Mouse (Mus musculus) thymus, adult 2 months (tissue): Measurements from ENCODE around the gene Tfb1m. TPM values are rescaled to one million over a fixed set of nuclear protein-coding genes. Genes with fewer than 3 reads are reported as not detected.

Experiments used
- DNase-seq: peaks from one replicate; pipeline ENCODE4 v3.0.0; 2021
- H3K27ac ChIP-seq: fragments of 200-500 bp; 2 replicates; pipeline ENCODE4 v1.5.1; 2012; ENCODE audit warnings: low read length, control low read depth; ENCODE audit not compliant: control insufficient read depth, insufficient read depth
- H3K27me3 ChIP-seq: fragments of 200-500 bp; 2 replicates; pipeline ENCODE4 v1.6.1; 2012; ENCODE audit warnings: mild to moderate bottlenecking, low read length, moderate library complexity, mixed read lengths; ENCODE audit not compliant: control insufficient read depth, insufficient read depth
- H3K36me3 ChIP-seq: fragments of 200-500 bp; 2 replicates; pipeline ENCODE4 v1.6.1; 2012; ENCODE audit warnings: mild to moderate bottlenecking, low read length, moderate library complexity; ENCODE audit not compliant: control insufficient read depth, insufficient read depth
- H3K4me1 ChIP-seq: fragments of 200-500 bp; replicated peaks from 2 replicates; pipeline ENCODE4 v1.6.1; 2012; ENCODE audit warnings: low read length; ENCODE audit not compliant: control insufficient read depth, insufficient read depth
- H3K4me3 ChIP-seq: fragments of 200-500 bp; 2 replicates; pipeline ENCODE4 v1.5.1; 2012; ENCODE audit warnings: mild to moderate bottlenecking, low read length, control low read depth, moderate library complexity; ENCODE audit not compliant: control insufficient read depth, insufficient read depth
- CTCF ChIP-seq: fragments of 200-500 bp; IDR thresholded peaks from 2 replicates; pipeline ENCODE4 v1.5.1; 2012; ENCODE audit warnings: mild to moderate bottlenecking, control low read depth, low read length, moderate library complexity, borderline replicate concordance; ENCODE audit not compliant: control insufficient read depth, poor library complexity, insufficient read depth; ENCODE audit errors: extremely low read depth
- POLR2A ChIP-seq: fragments of 200-500 bp; IDR thresholded peaks from 2 replicates; pipeline ENCODE4 v1.6.1; 2012; ENCODE audit warnings: mild to moderate bottlenecking, low read length, control low read depth, moderate library complexity; ENCODE audit not compliant: control insufficient read depth, poor library complexity, insufficient read depth; ENCODE audit errors: extremely low read depth
- WGBS: fragments of 180-500 bp; shearing (Covaris S2); methylation state at CpG from one replicate; pipeline ENCODE4 v1.1.7; 2018; 5-methylcytosine and 5-hydroxymethylcytosine counted together
- polyA plus RNA-seq: library from polyadenylated mRNA; depleted of rRNA; stranded (reverse); fragments of >200 nt; gene quantifications from 2 replicates; pipeline ENCODE4 v1.2.3, GENCODE M21; 2012

Tfb1m gene
- polyA plus RNA-seq, 1 experiment: 2.6 TPM

DNA sequence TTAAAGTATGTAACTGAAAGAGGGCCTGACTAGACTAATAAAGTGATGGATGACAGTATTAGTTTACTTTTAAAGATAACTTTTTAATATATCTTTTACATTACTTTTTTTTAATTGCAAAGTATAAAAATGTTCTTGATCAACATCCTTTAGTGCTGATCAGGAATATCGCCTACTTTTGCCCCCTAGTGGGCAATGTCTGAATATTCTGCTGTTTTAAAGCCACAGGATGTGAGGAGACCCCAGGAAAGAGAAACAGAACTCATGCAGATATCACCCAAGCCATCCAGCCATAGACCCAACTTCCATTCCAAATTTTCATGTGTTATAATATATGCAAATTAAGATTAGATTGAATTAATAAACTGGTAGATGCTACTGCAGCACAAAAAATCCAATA lies 24.2 kb downstream of the Tfb1m start:
- Histone ChIP-seq H3K4me3 (no peak overlapping the region), H3K27ac (no peak overlapping the region), H3K27me3 (no peaks in the 10 kb centered on the region), H3K36me3 (no peaks in the 10 kb centered on the region), H3K4me1 (no peaks in the 10 kb centered on the region)
- peak; percentile 37 for DNase-seq
- WGBS: 56% methylated on average over 1 of the region's 1 CpGs
- TF ChIP-seq POLR2A (no peak), CTCF (no peak)

DNA sequence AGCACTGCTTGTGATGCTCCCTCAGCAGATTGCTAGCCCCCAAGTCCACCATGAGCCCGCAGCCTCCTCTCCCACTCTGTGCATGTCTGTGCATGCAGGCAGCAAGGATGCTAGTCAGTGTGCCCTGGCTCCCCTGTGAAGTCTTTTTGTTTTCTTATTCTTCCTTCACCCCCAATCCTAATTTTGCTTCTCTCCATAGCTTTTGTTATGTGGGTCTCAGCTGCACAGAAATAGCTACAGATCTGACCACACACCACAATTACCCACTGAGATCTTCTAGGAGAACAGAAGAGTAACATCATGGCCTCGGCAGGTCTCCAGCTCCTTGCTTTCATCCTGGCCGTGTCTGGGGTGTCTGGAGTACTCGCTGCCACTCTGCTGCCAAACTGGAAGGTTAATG lies 25.3 kb downstream of the Tfb1m start, which contains the start of gene Cldn20:
Cldn20 (plus strand) TSS at position 301 of the 400 bp plus-strand sequence.
- no peak for DNase-seq
- no peaks in the 10 kb centered on the region for H3K36me3 ChIP-seq
- 95% methylated on average over 4 of the region's 4 CpGs for WGBS
- no peak within 1 kb of the TSS for H3K4me3 ChIP-seq
- no peak for TF ChIP-seq POLR2A
- TF ChIP-seq CTCF: no peak
- H3K27ac ChIP-seq: no peak within 1 kb of the TSS
- no peaks in the 10 kb centered on the region for H3K27me3 ChIP-seq
- no peaks in the 10 kb centered on the region for H3K4me1 ChIP-seq

DNA sequence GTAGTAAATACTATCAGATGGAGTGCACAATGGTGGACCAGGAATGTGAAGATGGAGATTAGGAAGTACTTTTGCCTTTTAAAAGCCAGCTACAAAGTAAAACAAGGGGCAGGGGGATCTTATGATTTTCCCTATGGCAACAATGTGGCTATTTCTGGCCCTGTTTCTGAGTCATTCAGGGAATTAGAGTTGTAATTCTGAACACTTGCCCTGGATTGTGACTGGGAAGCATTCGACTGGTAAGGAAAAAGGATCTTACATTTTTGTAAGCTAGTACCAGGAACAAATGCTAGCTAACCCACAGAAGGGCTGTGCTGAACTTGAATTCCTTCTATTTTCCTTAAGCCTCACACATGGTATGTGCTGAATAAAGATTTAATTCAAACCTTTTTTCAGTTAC lies 25.9 kb downstream of the Tfb1m start:
- TF ChIP-seq POLR2A: no peak
- no peak for TF ChIP-seq CTCF
- H3K4me1 ChIP-seq: no peaks in the 10 kb centered on the region
- WGBS: 98% methylated on average over 1 of the region's 1 CpGs
- no peaks in the 10 kb centered on the region for H3K27me3 ChIP-seq
- no peak overlapping the region for H3K27ac ChIP-seq
- H3K36me3 ChIP-seq: no peaks in the 10 kb centered on the region
- no peak overlapping the region for H3K4me3 ChIP-seq
- no peak for DNase-seq

DNA sequence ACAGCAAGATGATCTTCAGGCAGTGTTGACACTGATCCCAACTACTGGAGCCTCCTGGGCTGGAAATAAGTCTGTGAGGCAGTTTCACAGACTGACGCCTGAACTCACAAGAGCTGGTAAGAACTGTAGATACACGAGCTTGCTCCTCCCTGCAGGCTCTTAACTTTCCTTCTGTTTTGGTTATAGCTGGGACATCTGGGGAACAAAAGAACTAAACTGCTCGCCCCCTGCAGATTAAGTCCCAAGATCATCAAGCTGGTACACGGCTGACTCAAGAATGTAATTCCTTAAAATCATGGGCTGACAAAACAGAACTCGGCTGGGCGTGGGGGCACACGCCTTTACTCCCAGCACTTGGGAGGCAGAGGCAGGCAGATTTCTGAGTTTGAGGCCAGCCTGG lies 27.0 kb downstream of the Tfb1m start:
- Histone ChIP-seq H3K4me1 (no peaks in the 10 kb centered on the region), H3K27ac (no peak overlapping the region), H3K4me3 (no peak overlapping the region), H3K27me3 (no peaks in the 10 kb centered on the region), H3K36me3 (no peaks in the 10 kb centered on the region)
- TF ChIP-seq POLR2A (no peak), CTCF (no peak)
- DNase-seq: no peak
- 95% methylated on average over 7 of the region's 7 CpGs for WGBS

DNA sequence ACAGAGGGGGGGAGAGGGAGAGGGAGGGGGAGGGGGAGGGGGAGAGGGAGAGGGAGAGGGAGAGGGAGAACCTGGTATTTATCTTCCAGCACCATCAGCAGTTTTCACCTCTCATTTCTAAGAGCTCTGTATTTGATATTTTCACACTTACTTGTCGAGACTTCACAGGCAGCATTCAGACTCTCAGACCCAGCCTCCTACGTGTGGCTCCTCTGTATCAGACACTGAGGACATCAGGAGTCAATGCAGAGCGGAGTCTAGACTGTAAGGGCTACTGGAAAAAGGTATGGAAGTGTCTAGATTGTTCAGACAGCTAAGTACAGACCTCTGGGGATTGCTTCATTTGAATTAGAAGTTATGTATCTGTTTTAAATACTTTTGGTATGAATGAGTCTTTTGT lies 28.1 kb downstream of the Tfb1m start:
- Histone ChIP-seq H3K27me3 (no peaks in the 10 kb centered on the region), H3K4me1 (no peaks in the 10 kb centered on the region), H3K36me3 (no peaks in the 10 kb centered on the region), H3K4me3 (no peak overlapping the region), H3K27ac (no peak overlapping the region)
- 85% methylated on average over 3 of the region's 3 CpGs for WGBS
- TF ChIP-seq POLR2A: no peak
- no peak for DNase-seq

DNA sequence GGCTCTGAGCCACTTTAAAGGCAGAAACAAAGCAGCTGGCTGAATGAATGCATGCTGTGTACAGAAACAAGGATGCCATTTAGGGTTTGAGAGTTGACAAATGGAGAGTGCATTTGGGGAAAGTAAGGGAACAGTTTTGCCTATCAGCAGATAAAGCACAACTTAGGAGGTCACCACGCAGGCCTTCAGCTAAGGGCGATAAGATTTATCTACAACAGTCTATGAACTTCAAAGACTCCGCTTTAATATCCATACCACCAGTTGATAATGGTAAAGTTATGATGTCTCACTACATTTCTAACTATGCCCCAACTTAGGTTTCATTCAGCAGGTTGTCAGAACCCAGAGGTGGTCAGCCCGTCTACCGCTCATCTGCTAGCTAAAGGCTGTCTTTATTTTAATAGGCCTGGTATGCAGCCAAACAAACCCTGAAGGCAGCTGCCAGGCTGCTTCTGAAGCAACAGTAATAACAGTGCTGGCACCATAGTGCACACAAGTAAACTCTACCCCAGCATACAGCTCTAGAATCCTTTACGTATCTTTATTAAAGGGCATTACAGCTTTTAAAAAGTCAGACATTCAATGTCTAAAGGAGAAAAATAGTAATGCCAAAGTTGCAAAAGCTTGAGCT lies 29.6 kb downstream of the Tfb1m start:
- Histone ChIP-seq H3K36me3 (no peaks in the 10 kb centered on the region), H3K4me3 (no peak overlapping the region), H3K27ac (no peak overlapping the region), H3K27me3 (no peaks in the 10 kb centered on the region), H3K4me1 (no peaks in the 10 kb centered on the region)
- WGBS: 97% methylated on average over 6 of the region's 6 CpGs
- TF ChIP-seq POLR2A: no peak
- TF ChIP-seq CTCF: no peak
- no peak for DNase-seq

DNA sequence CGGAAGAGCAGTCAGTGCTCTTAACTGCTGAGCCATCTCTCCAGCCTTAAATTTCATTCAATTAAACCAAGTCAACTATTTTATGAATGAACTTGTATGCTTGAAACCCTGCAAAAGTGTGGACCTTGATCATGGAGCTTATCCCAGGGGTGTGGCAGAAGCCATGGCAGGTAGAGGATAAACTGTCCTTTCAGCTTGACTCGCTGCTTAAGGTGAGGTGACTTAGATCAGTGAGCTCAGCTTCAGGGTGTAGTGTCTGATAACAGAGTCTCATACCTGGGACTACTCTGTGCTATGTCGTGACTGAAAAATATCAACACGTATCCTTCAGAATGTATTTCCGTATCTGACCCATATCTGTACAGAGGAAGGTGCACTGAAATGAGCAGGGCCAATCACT lies 37.2 kb downstream of the Tfb1m start:
- H3K27me3 ChIP-seq: no peaks in the 10 kb centered on the region
- H3K4me3 ChIP-seq: no peak overlapping the region
- 97% methylated on average over 5 of the region's 5 CpGs for WGBS
- no peaks in the 10 kb centered on the region for H3K4me1 ChIP-seq
- no peaks in the 10 kb centered on the region for H3K36me3 ChIP-seq
- DNase-seq: no peak
- no peak overlapping the region for H3K27ac ChIP-seq
- TF ChIP-seq CTCF (no peak), POLR2A (no peak)

DNA sequence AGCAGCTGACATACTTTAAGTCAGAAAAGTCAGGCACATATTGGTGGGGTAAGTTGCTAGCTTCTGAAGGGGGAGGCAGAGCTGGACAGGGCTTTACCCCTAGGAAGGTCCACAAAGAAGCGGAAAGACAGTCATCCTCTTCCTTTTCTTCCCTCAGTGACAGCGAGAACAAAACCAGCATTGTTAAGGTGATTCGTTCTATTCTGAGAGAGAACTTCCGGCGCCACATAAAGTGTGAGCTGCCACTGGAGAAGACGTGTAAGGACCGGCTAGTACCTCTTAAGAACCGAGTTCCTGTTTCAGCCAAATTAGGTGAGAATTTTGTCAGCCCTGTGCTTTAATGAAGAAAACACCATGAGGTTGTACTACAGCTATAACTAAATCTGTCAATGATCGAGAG lies 41.2 kb downstream of the Tfb1m start:
- TF ChIP-seq POLR2A: no peak
- no peak for TF ChIP-seq CTCF
- no peaks in the 10 kb centered on the region for H3K36me3 ChIP-seq
- WGBS: 77% methylated on average over 9 of the region's 9 CpGs
- no peaks in the 10 kb centered on the region for H3K4me1 ChIP-seq
- H3K4me3 ChIP-seq: no peak overlapping the region
- H3K27me3 ChIP-seq: no peaks in the 10 kb centered on the region
- H3K27ac ChIP-seq: no peak overlapping the region
- DNase-seq: no peak
